Comparison of ENCODE assay signal across 15 mouse cellular contexts in the genomic region with DNA sequence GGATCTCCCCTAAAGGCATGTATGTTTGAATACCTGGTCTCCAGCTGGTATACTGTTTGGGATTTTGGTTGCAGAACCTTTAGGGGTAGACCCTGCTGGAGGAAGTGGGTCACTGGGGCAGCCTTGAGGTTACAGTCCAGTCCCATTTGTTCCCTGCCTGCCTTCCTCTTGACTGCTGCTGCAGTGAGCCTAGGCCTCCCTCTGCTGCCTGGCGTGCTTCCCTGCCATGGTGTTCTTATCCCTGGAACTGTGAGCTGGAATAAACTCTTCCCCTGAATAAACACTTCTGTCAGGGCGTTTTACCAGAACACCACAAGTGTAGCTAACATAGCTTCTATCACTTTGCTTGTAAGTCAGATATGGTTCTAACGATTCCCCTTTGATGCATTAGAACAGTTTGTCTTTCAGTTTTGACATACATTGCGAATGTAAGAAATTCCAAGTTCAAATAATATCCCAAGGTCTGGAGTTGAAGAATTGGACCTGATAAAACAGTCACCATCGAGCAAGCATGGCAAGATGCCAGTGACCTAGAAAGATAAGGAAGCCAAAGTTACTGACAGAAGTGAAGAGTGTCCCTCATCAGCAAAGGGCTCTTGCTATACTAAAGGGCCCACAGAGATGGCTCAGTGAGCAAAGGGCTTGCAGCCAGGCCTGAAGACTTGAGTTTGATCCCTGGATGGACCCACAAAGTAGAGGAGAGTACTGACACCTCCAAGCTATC. TPM values are rescaled to one million over a fixed set of nuclear protein-coding genes. Genes with fewer than 3 reads are reported as not detected.
DNase-seq lines count a peak whose midpoint lies in the region; ATAC-seq and TF ChIP-seq lines count a peak whose summit lies in the region.
"Had no signal": no experiment of that assay in that cellular context is flagged by ENCODE, and none has a peak within 500 bp of the region (broad histone marks: within the 10 kb centered on the region; RNA-seq: fewer than 3 reads in every experiment).

No protein-coding gene starts in this region.

- 62% methylated on average over 5 of the region's 5 CpGs for WGBS in intestine, postnatal 0 days
- 79% methylated on average over 5 of the region's 5 CpGs for WGBS in intestine, embryonic 15.5 days

- H3K36me3 ChIP-seq in intestine, postnatal 0 days (ENCODE audit: control insufficient read depth, insufficient read depth) = no peaks in the 10 kb centered on the region; the same call in 1 of the 2 replicates
- 0 out of 2 replicates have a peak, but pooled peaks cover 2% of the 10 kb centered on the region for H3K36me3 ChIP-seq in intestine, embryonic 15.5 days

- H3K4me1 ChIP-seq in intestine, postnatal 0 days (replicated peaks; ENCODE audit: control insufficient read depth, insufficient read depth, low read length) = no peaks in the 10 kb centered on the region
- H3K4me1 ChIP-seq in intestine, embryonic 15.5 days (replicated peaks) = no peaks in the 10 kb centered on the region; the same call in 1 of the 2 replicates
- H3K4me1 ChIP-seq: neural tube, embryonic 12.5 days had no signal

- H3K4me2 ChIP-seq in intestine, postnatal 0 days (replicated peaks; ENCODE audit: low read depth) = no peak overlapping the region
- no peak overlapping the region for H3K4me2 ChIP-seq in intestine, embryonic 15.5 days (replicated peaks)
- H3K4me2 ChIP-seq: liver, embryonic 13.5 days; neural tube, embryonic 12.5 days had no signal

- H3K27ac ChIP-seq in intestine, postnatal 0 days (ENCODE audit: low read depth, low read length) = no peak overlapping the region
- H3K27ac ChIP-seq in intestine, embryonic 15.5 days = no peak overlapping the region
- H3K27ac ChIP-seq: liver, embryonic 13.5 days; neural tube, embryonic 12.5 days had no signal

- H3K27me3 ChIP-seq in intestine, postnatal 0 days (replicated peaks; ENCODE audit: control insufficient read depth, insufficient read depth, low read length) = no peaks in the 10 kb centered on the region
- no peaks in the 10 kb centered on the region for H3K27me3 ChIP-seq in intestine, embryonic 15.5 days (replicated peaks)
- H3K27me3 ChIP-seq: liver, embryonic 13.5 days; neural tube, embryonic 12.5 days had no signal

- peak; percentile 35 for DNase-seq in cerebellum, adult 9-10 months
- no peak for DNase-seq in cerebellum, adult 9-11 months
- peak; percentile 79 for DNase-seq in adrenal gland, adult 2 months
- peak; percentile 35 to 36 for DNase-seq in heart, postnatal 10 days
- no peak for DNase-seq in spleen, postnatal 36 days (ENCODE audit: low spot score in 2 of 2)
- no peak for DNase-seq in left cerebral cortex, postnatal 14 days (ENCODE audit: low spot score in 2 of 2)
- DNase-seq: kidney, postnatal 10 days; layer of hippocampus, adult 9-11 months; liver, embryonic 13.5 days; thymus, adult 2 months had no signal

- H3K4me3 ChIP-seq in intestine, postnatal 0 days (ENCODE audit: low read depth, low read length) = no peak overlapping the region
- H3K4me3 ChIP-seq in intestine, embryonic 15.5 days (replicated peaks) = no peak overlapping the region
- H3K4me3 ChIP-seq: liver, embryonic 13.5 days; neural tube, embryonic 12.5 days had no signal

- TF ChIP-seq CTCF in intestine, postnatal 0 days (IDR thresholded peaks at IDR 0.05; ENCODE audit: low read depth) = peak; percentile 64

- no peaks in the 10 kb centered on the region for H3K9me3 ChIP-seq in intestine, postnatal 0 days (ENCODE audit: control insufficient read depth)
- H3K9me3 ChIP-seq in intestine, embryonic 15.5 days = no peaks in the 10 kb centered on the region
- H3K9me3 ChIP-seq: liver, embryonic 13.5 days; neural tube, embryonic 12.5 days had no signal

- intact Hi-C loops in heart, postnatal 10 days (cut with DNase I) = loop anchor here (5.0 kb wide), 1 partner anchor 152 kb away; no protein-coding TSS in a partner anchor
- intact Hi-C loops in left cerebral cortex, postnatal 14 days (cut with DNase I) = no loop called here

- ATAC-seq in intestine, postnatal 0 days = no peak
- ATAC-seq in intestine, embryonic 15.5 days = no peak
- ATAC-seq: forebrain, embryonic 14.5 days had no signal

- H3K9ac ChIP-seq in intestine, postnatal 0 days (ENCODE audit: low read depth, low read length) = no peak overlapping the region
- H3K9ac ChIP-seq in intestine, embryonic 15.5 days = no peak overlapping the region
- H3K9ac ChIP-seq: liver, embryonic 13.5 days; neural tube, embryonic 12.5 days had no signal

RNA-seq across cellular contexts. Expression of gene Nphp1, which starts 29.4 kb away (rescaled TPM):
- polyA plus RNA-seq in intestine, postnatal 0 days (2015; fragmentation: Nextera tagmentation; extraction: Ambion mirVana) = 13.0 and 13.3 TPM in 2 replicates
- 17.1 and 19.0 TPM in 2 replicates for polyA plus RNA-seq in intestine, embryonic 15.5 days (2015; fragmentation: Nextera tagmentation; extraction: Ambion mirVana)
- total RNA-seq in adrenal gland, adult 2 months (2021) = 10 to 100 TPM; 21.1 to 25.7 TPM
- 4.9 and 5.6 TPM in 2 replicates for polyA plus RNA-seq in adrenal gland, adult 2 months (2012; rRNA removed)
- total RNA-seq in heart, postnatal 10 days (2021) = 10 to 100 TPM; 10.9 to 12.3 TPM
- 10 to 100 TPM; 17.6 to 20.1 TPM for total RNA-seq in left cerebral cortex, postnatal 14 days (2021)

RNA-seq across cellular contexts. Expression of gene Mall, which starts 29.6 kb away (rescaled TPM):
- polyA plus RNA-seq in intestine, postnatal 0 days (2015; fragmentation: Nextera tagmentation; extraction: Ambion mirVana) = 122 and 141 TPM in 2 replicates
- 21.4 and 25.4 TPM in 2 replicates for polyA plus RNA-seq in intestine, embryonic 15.5 days (2015; fragmentation: Nextera tagmentation; extraction: Ambion mirVana)
- total RNA-seq in adrenal gland, adult 2 months (2021) = 1 to 10 TPM; 1.8 to 2.0 TPM
- 1.9 and 4.6 TPM in 2 replicates for polyA plus RNA-seq in adrenal gland, adult 2 months (2012; rRNA removed)
- total RNA-seq in heart, postnatal 10 days (2021) = 10 to 100 TPM; 14.5 to 15.9 TPM
- total RNA-seq in left cerebral cortex, postnatal 14 days (2021) = 1 to 10 TPM in 1 of 2 experiments, under 1 TPM in 1; 0.80 to 1.2 TPM
- total RNA-seq: megakaryocyte progenitor cell, adult 5-6 weeks had no signal

RNA-seq across cellular contexts. Expression of gene Mtln, which starts 33.0 kb away (rescaled TPM):
- 50.0 and 50.6 TPM in 2 replicates for polyA plus RNA-seq in intestine, postnatal 0 days (2015; fragmentation: Nextera tagmentation; extraction: Ambion mirVana)
- polyA plus RNA-seq in intestine, embryonic 15.5 days (2015; fragmentation: Nextera tagmentation; extraction: Ambion mirVana) = 40.2 and 43.8 TPM in 2 replicates
- total RNA-seq in adrenal gland, adult 2 months (2021) = 100 to 1,000 TPM in 1 of 2 experiments, 10 to 100 TPM in 1; 84.2 to 104 TPM
- polyA plus RNA-seq in adrenal gland, adult 2 months (2012; rRNA removed) = 78.5 and 116 TPM in 2 replicates
- total RNA-seq in heart, postnatal 10 days (2021) = 10 to 100 TPM; 34.9 to 36.5 TPM
- 10 to 100 TPM; 46.8 to 49.7 TPM for total RNA-seq in left cerebral cortex, postnatal 14 days (2021)

Comparison
In these comparisons a context has a peak if more than half of its experiments do, and no peak if none do; other contexts are left out.
1. DNase-seq: peak in cerebellum, adult 9-10 months (single experiment), adrenal gland, adult 2 months (single experiment) and heart, postnatal 10 days (2 of 2); none in cerebellum, adult 9-11 months (single experiment), spleen, postnatal 36 days (0 of 2) and left cerebral cortex, postnatal 14 days (0 of 2).
2. RNA of gene Mall, which starts 29.6 kb away (total RNA-seq): 14.5 to 15.9 TPM in heart, postnatal 10 days; 1.8 to 2.0 TPM in adrenal gland, adult 2 months and 0.80 to 1.2 TPM in left cerebral cortex, postnatal 14 days; every median in the first group is over 4 times any median in the second.